Mouse (Mus musculus) midbrain, postnatal 0 days (tissue): ENCODE results near the gene Myct1. TPM values are rescaled to one million over a fixed set of nuclear protein-coding genes. Genes with fewer than 3 reads are reported as not detected.

ENCODE experiments used
- ATAC-seq: fragments of 200-750 bp; cut with Nextera tagmentation; 2 replicates; pipeline ENCODE4 v1.8.0; 2017; ENCODE audit warnings: moderate number of reproducible peaks, mild to moderate bottlenecking, moderate TSS enrichment, moderate library complexity; ENCODE audit not compliant: low FRiP score
- DNase-seq: peaks from one replicate; pipeline ENCODE4 v3.0.0-alpha.2; 2015; ENCODE audit warnings: low spot score
- H3K27ac ChIP-seq: fragments of 300-500 bp; sonication (generic); 2 replicates; pipeline ENCODE4 v1.5.1; 2014; ENCODE audit warnings: low read depth, mild to moderate bottlenecking, low read length, mixed read lengths
- H3K27me3 ChIP-seq: fragments of 300-500 bp; sonication (generic); 2 replicates; pipeline ENCODE4 v1.6.1; 2014; ENCODE audit warnings: low read length, control low read depth, mixed read lengths; ENCODE audit not compliant: insufficient read depth
- H3K36me3 ChIP-seq: fragments of 300-500 bp; sonication (generic); 2 replicates; pipeline ENCODE4 v1.6.1; 2014; ENCODE audit warnings: low read length, control low read depth, mixed read lengths; ENCODE audit not compliant: insufficient read depth
- H3K4me1 ChIP-seq: fragments of 300-500 bp; sonication (generic); 2 replicates; pipeline ENCODE4 v1.6.1; 2014; ENCODE audit warnings: mild to moderate bottlenecking, control low read depth, antibody characterized with exemption, low read length, mixed read lengths; ENCODE audit not compliant: insufficient read depth
- H3K4me2 ChIP-seq: fragments of 300-500 bp; sonication (generic); 2 replicates; pipeline ENCODE4 v1.6.1; 2014; ENCODE audit warnings: low read depth, mild to moderate bottlenecking, low read length, mixed read lengths; ENCODE audit not compliant: poor library complexity, severe bottlenecking
- H3K4me3 ChIP-seq: fragments of 300-500 bp; sonication (generic); 2 replicates; pipeline ENCODE4 v1.5.1; 2014; ENCODE audit warnings: low read depth, mild to moderate bottlenecking, low read length, moderate library complexity
- H3K9ac ChIP-seq: fragments of 300-500 bp; sonication (generic); replicated peaks from 2 replicates; pipeline ENCODE4 v1.6.1; 2014; ENCODE audit warnings: mild to moderate bottlenecking, low read length, moderate library complexity, mixed read lengths; ENCODE audit not compliant: poor library complexity, severe bottlenecking
- H3K9me3 ChIP-seq: fragments of 300-500 bp; sonication (generic); 2 replicates; pipeline ENCODE4 v1.6.1; 2016; ENCODE audit warnings: low read length, control low read depth
- CTCF ChIP-seq: IDR thresholded peaks from 2 replicates; pipeline ENCODE4 v1.5.1; 2016; ENCODE audit warnings: antibody characterized with exemption, mild to moderate bottlenecking
- WGBS: fragments of 180-500 bp; shearing (Covaris S2); extraction: QIAGEN DNeasy Blood & Tissue Kit; methylation state at CpG from one replicate; pipeline ENCODE4 v1.1.7; 2014; 5-methylcytosine and 5-hydroxymethylcytosine counted together
- polyA plus RNA-seq: library from polyadenylated mRNA; unstranded; fragments of >200 nt; fragmentation: Nextera tagmentation; extraction: Ambion mirVana; gene quantifications from 2 replicates; pipeline ENCODE4 v1.2.1, GENCODE M21; 2015
- total RNA-seq: library from RNA; depleted of rRNA; stranded (reverse); fragments of >200 nt; gene quantifications from 2 replicates; pipeline ENCODE4 v1.2.3, GENCODE M21; 2014

Gene Myct1
- total and polyA plus RNA-seq, 2 experiments from 2014 or later: 0.38 to 0.79 TPM

DNA sequence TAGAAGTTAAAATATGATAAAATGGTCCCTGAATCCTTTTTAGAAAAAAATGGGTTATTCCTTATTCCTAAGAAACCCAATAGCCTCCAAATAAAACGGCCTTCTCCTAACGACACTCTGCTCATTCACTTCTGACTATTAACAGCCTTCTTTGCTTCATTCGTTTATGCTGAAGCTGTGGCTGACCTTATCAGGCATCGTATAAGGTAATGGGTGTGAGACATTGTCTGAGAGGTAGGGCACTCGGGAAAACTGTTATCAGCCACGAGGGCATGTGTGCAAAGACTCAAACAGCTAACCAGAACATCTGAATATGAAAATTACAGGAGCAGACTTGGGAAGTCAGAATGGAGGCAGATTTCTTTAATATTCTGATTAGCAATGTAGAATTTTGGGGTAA is 3.0 kb downstream of the Myct1 start:
- ATAC-seq: no peak
- H3K4me3 ChIP-seq: no peak overlapping the region
- no peaks in the 10 kb centered on the region for H3K27me3 ChIP-seq
- 70% methylated on average over 6 of the region's 6 CpGs for WGBS
- no peaks in the 10 kb centered on the region for H3K4me1 ChIP-seq
- H3K9me3 ChIP-seq: no peaks in the 10 kb centered on the region
- no peak overlapping the region for H3K27ac ChIP-seq
- H3K9ac ChIP-seq: no peak overlapping the region
- no peak for DNase-seq
- no peak for TF ChIP-seq CTCF
- no peak overlapping the region for H3K4me2 ChIP-seq
- H3K36me3 ChIP-seq: no peaks in the 10 kb centered on the region

DNA sequence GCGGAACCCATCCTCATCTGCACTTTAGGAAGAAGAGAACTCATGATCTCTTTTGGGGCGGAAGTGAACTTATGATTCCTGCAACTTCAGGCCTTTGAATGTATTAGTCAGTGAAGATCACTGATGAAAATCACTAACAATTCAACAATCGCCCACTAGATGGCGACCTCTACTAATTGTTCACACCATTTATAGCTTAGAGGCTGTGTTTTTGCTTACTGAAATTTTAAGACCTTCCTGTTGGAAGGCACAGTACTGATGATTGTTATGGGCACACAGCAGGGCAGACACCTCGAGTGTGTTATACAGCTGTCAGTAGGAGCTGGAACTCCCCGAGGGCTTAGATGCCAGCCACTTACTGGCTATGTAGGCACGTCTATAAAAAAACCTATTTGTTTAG is 6.5 kb downstream of the Myct1 start:
- ATAC-seq (peak; percentile 90), DNase-seq (peak; percentile 90)
- H3K4me3 ChIP-seq: no peak overlapping the region
- no peak overlapping the region for H3K9ac ChIP-seq
- H3K27me3 ChIP-seq: no peaks in the 10 kb centered on the region
- no peaks in the 10 kb centered on the region for H3K4me1 ChIP-seq
- 17% methylated on average over 7 of the region's 7 CpGs for WGBS
- H3K36me3 ChIP-seq: no peaks in the 10 kb centered on the region
- H3K4me2 ChIP-seq: no peak overlapping the region
- peak; percentile 92 for TF ChIP-seq CTCF
- H3K27ac ChIP-seq: no peak overlapping the region
- H3K9me3 ChIP-seq: no peaks in the 10 kb centered on the region

DNA sequence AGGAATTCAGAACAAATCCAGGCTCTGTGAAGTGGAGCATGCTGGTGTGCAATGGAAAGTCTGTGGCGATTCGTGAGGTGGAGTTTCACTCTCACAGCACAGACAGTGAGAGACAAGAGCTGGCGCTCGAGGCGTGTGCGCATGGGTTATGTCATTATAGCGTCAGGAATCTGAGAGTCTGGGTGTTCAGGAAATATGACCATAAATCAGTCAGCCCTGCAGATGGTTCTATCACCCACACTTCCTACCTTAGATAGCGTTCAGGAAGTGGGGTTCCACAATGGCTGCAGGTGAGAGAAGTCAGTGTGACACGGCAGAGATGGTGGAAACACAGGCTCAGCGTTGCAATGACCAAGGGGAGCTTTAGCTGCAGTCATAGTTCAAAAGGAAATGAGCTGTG is 9.9 kb downstream of the Myct1 start:
- Histone ChIP-seq H3K4me1 (no peaks in the 10 kb centered on the region), H3K27me3 (no peaks in the 10 kb centered on the region)

DNA sequence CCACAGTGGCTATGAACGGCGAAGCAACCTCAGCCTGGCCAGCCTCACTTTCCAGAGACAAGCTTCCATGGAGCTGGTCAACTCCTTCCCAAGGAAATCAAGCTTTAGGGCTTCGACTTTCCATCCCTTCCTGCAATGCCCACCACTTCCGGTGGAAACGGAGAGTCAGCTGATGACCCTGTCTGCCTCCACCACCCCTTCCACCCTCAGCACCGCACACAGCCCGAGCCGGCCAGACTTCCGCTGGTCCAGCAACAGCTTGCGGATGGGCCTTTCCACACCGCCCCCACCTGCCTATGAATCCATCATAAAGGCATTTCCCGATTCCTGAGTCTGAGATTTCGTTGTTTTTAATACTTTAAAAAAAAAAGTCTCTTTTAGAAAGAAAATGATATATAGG is 10.8 kb downstream of the Myct1 start:
- Histone ChIP-seq H3K4me2 (no peak overlapping the region), H3K9ac (no peak overlapping the region), H3K4me3 (no peak overlapping the region), H3K4me1 (no peaks in the 10 kb centered on the region), H3K36me3 (no peaks in the 10 kb centered on the region), H3K27me3 (no peaks in the 10 kb centered on the region), H3K27ac (no peak overlapping the region), H3K9me3 (no peaks in the 10 kb centered on the region)
- WGBS: 91% methylated on average over 13 of the region's 13 CpGs
- DNase-seq (no peak), ATAC-seq (no peak)
- TF ChIP-seq CTCF: no peak

More for the DNA sequence above, 9.9 kb downstream of the Myct1 start:
- Histone ChIP-seq H3K36me3 (no peaks in the 10 kb centered on the region), H3K9ac (no peak overlapping the region), H3K4me3 (no peak overlapping the region), H3K9me3 (no peaks in the 10 kb centered on the region), H3K27ac (no peak overlapping the region), H3K4me2 (no peak overlapping the region)
- no peak for ATAC-seq
- DNase-seq: no peak
- no peak for TF ChIP-seq CTCF
- WGBS: 87% methylated on average over 10 of the region's 10 CpGs

DNA sequence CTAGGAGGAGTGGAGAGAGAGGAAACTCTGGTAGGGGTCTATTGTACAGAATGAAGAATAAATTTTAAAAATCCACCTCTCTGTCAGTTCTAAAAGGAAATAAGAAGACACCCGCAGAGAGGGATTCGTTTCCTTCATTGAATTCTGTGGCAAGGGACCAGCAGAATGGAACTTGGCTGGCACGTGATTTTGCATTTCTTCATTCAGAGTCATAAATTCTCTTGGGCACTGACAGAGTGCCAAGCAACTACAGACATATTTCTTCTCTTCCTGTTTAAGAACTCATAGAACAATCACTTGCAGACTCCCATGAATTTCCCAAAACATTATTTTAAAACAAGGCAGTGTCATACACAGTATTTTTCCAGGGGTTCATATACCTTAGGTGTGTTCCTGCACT is 15.3 kb downstream of the Myct1 start:
- Histone ChIP-seq H3K36me3 (no peaks in the 10 kb centered on the region), H3K9ac (no peak overlapping the region), H3K4me2 (no peak overlapping the region), H3K9me3 (no peaks in the 10 kb centered on the region), H3K27ac (no peak overlapping the region), H3K4me1 (no peaks in the 10 kb centered on the region), H3K4me3 (no peak overlapping the region), H3K27me3 (no peaks in the 10 kb centered on the region)
- 81% methylated on average over 3 of the region's 3 CpGs for WGBS
- TF ChIP-seq CTCF: no peak
- DNase-seq (no peak), ATAC-seq (no peak)

DNA sequence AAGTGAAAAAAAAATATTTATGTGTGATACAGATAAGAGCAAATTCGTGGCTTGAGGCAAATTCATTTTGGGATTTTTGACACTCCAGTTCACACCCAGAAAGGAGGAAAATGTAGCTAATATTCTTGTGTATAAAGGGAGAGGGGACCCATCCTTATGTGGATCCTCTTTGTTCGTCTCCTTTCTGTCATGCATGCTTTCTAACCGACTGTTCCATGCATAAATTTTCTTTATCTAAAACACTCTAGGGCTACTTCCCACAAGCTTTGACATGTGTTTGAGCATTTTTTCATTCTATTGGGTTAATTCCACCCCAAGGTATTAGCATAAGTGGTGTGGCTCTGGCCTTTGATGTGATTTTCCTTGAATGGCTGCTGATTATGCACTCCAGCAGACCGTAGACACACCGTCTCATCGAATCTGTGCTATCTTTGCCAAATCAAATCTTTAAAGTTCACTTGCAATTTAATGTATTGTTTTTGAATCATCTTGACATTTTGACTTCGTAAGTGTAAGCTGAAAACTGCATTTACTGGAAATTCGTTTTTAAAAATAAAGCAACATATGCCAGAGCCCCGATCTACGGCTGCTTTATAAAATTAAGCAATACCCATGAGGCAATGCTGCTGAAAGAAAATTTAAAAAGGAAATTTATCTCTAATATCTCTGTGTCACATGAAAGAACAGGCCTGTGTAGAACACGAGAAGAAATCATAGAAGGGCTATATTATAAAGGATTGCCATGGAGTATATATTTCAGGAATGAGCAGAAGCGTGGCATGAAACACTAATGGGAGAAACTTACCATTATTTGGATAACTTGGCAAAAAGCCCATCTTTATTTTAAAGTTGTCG is 21.8 kb downstream of the Myct1 start:
- ATAC-seq (peak; percentile 70), DNase-seq (peak; percentile 17)
- H3K27me3 ChIP-seq: no peaks in the 10 kb centered on the region
- 29% methylated on average over 13 of the region's 13 CpGs for WGBS
- no peaks in the 10 kb centered on the region for H3K36me3 ChIP-seq
- no peaks in the 10 kb centered on the region for H3K9me3 ChIP-seq
- no peaks in the 10 kb centered on the region for H3K4me1 ChIP-seq
- H3K9ac ChIP-seq: no peak overlapping the region
- no peak overlapping the region for H3K4me3 ChIP-seq
- no peak overlapping the region for H3K27ac ChIP-seq
- TF ChIP-seq CTCF: no peak
- no peak overlapping the region for H3K4me2 ChIP-seq
